Mouse (Mus musculus) heart, embryonic 15.5 days (tissue): Measurements from ENCODE around the gene Sdr39u1. TPM values are rescaled to one million over a fixed set of nuclear protein-coding genes. Genes with fewer than 3 reads are reported as not detected.

Experiments
- ATAC-seq: fragments of 200-750 bp; cut with Nextera tagmentation; replicated peaks from 2 replicates; pipeline ENCODE4 v1.8.0; 2017; ENCODE audit warnings: low read depth, moderate TSS enrichment; ENCODE audit not compliant: insufficient number of reproducible peaks, insufficient read depth, low FRiP score
- H3K27ac ChIP-seq: fragments of 300-500 bp; sonication (generic); 2 replicates; pipeline ENCODE4 v1.5.1; 2015; ENCODE audit warnings: mild to moderate bottlenecking, inconsistent platforms
- H3K27me3 ChIP-seq: fragments of 300-500 bp; sonication (generic); 2 replicates; pipeline ENCODE4 v1.6.1; 2015; ENCODE audit warnings: inconsistent platforms
- H3K36me3 ChIP-seq: fragments of 300-500 bp; sonication (generic); 2 replicates; pipeline ENCODE4 v1.6.1; 2015; ENCODE audit warnings: mild to moderate bottlenecking, inconsistent platforms
- H3K4me1 ChIP-seq: fragments of 300-500 bp; sonication (generic); replicated peaks from 2 replicates; pipeline ENCODE4 v1.6.1; 2015; ENCODE audit warnings: inconsistent platforms
- H3K4me2 ChIP-seq: fragments of 300-500 bp; sonication (generic); 2 replicates; pipeline ENCODE4 v1.6.1; 2015; ENCODE audit warnings: inconsistent platforms, mild to moderate bottlenecking, moderate library complexity
- H3K4me3 ChIP-seq: fragments of 300-500 bp; sonication (generic); 2 replicates; pipeline ENCODE4 v1.5.1; 2015; ENCODE audit warnings: mild to moderate bottlenecking, inconsistent platforms
- H3K9ac ChIP-seq: fragments of 300-500 bp; sonication (generic); 2 replicates; pipeline ENCODE4 v1.6.1; 2015; ENCODE audit warnings: mild to moderate bottlenecking, inconsistent platforms
- H3K9me3 ChIP-seq: fragments of 300-500 bp; sonication (generic); replicated peaks from 2 replicates; pipeline ENCODE4 v1.6.1; 2016; ENCODE audit warnings: inconsistent platforms
- WGBS: fragments of 180-500 bp; shearing (Covaris S2); methylation state at CpG from one replicate; pipeline ENCODE4 v1.1.7; 2015; ENCODE audit warnings: mixed read lengths; 5-methylcytosine and 5-hydroxymethylcytosine counted together
- polyA plus RNA-seq: library from polyadenylated mRNA; unstranded; fragments of >200 nt; fragmentation: Nextera tagmentation; extraction: Ambion mirVana; gene quantifications from 2 replicates; pipeline ENCODE4 v1.2.1, GENCODE M21; 2015

Gene Sdr39u1
- 45.3 and 60.8 TPM in 2 replicates for polyA plus RNA-seq

GRCm38 (mm10) chr14:55899701-55900413, at the start of gene Sdr39u1:
Gene Sdr39u1, minus strand, starts transcription at chr14:55900293.
- H3K4me2 ChIP-seq, result peak within 1 kb of the TSS; percentile 92

GRCm38 (mm10) chr14:55946269-55946969, 46.3 kb upstream of the Sdr39u1 start:
- Histone ChIP-seq H3K4me1 (peaks cover 8% of the 10 kb centered on the region), H3K9me3 (no peaks in the 10 kb centered on the region), H3K4me2 (no peak overlapping the region), H3K36me3 (no peaks in the 10 kb centered on the region), H3K9ac (no peak overlapping the region), H3K27ac (peak overlapping the region; percentile 54), H3K4me3 (no peak overlapping the region), H3K27me3 (no peaks in the 10 kb centered on the region)
- ATAC-seq, result peak; percentile 71; the same call in 1 of the 2 replicates
- WGBS, result 20% methylated on average over 2 of the region's 2 CpGs

More at GRCm38 (mm10) chr14:55899701-55900413, at the start of gene Sdr39u1:
- Histone ChIP-seq H3K27me3 (no peaks in the 10 kb centered on the region), H3K36me3 (peaks cover 35% of the 10 kb centered on the region), H3K9me3 (no peaks in the 10 kb centered on the region), H3K4me1 (peaks cover 18% of the 10 kb centered on the region), H3K4me3 (peak within 1 kb of the TSS; percentile 58), H3K9ac (peak within 1 kb of the TSS; percentile 75), H3K27ac (peak within 1 kb of the TSS; percentile 78)
- WGBS, result under 1% methylated on average over 39 of the region's 39 CpGs
- peak; percentile 88 for ATAC-seq

- Histone ChIP-seq H3K9ac (no peak within 1 kb of the TSS), H3K4me3 (no peak within 1 kb of the TSS), H3K36me3 (no peaks in the 10 kb centered on the region), H3K27ac (no peak within 1 kb of the TSS), H3K27me3 (no peaks in the 10 kb centered on the region), H3K9me3 (no peaks in the 10 kb centered on the region), H3K4me1 (peaks cover 8% of the 10 kb centered on the region), H3K4me2 (no peak within 1 kb of the TSS)
- 71% methylated on average over 4 of the region's 4 CpGs for whole genome bisulfite sequencing
- ATAC-seq, result no peak
Observed at GRCm38 (mm10) chr14:55944575-55944974, 44.5 kb upstream of the Sdr39u1 start, which contains the start of gene Cma1. Gene Cma1, minus strand, starts transcription at chr14:55944675.

GRCm38 (mm10) chr14:55943601-55944000, 43.5 kb upstream of the Sdr39u1 start:
- WGBS, result 50% methylated on average over 11 of the region's 11 CpGs

GRCm38 (mm10) chr14:55940070-55940800, 40.1 kb upstream of the Sdr39u1 start:
- no peaks in the 10 kb centered on the region for H3K36me3 ChIP-seq
- no peak overlapping the region for H3K27ac ChIP-seq
- H3K4me3 ChIP-seq, result no peak overlapping the region
- no peaks in the 10 kb centered on the region for H3K27me3 ChIP-seq
- ATAC-seq, result no peak
- H3K4me1 ChIP-seq, result no peaks in the 10 kb centered on the region
- no peak overlapping the region for H3K4me2 ChIP-seq
- no peak overlapping the region for H3K9ac ChIP-seq
- WGBS, result 45% methylated on average over 7 of the region's 7 CpGs
- no peaks in the 10 kb centered on the region for H3K9me3 ChIP-seq

More at GRCm38 (mm10) chr14:55943601-55944000, 43.5 kb upstream of the Sdr39u1 start:
- Histone ChIP-seq H3K9ac (no peak overlapping the region), H3K4me1 (peaks cover 8% of the 10 kb centered on the region), H3K9me3 (no peaks in the 10 kb centered on the region), H3K27ac (no peak overlapping the region), H3K27me3 (no peaks in the 10 kb centered on the region), H3K36me3 (no peaks in the 10 kb centered on the region), H3K4me2 (no peak overlapping the region), H3K4me3 (no peak overlapping the region)
- ATAC-seq, result no peak

GRCm38 (mm10) chr14:55933586-55933985, 33.5 kb upstream of the Sdr39u1 start:
- H3K36me3 ChIP-seq, result no peaks in the 10 kb centered on the region
- H3K4me3 ChIP-seq, result no peak overlapping the region
- H3K9me3 ChIP-seq, result no peaks in the 10 kb centered on the region
- H3K27me3 ChIP-seq, result no peaks in the 10 kb centered on the region
- no peaks in the 10 kb centered on the region; the same call in 1 of the 2 replicates for H3K4me1 ChIP-seq
- no peak overlapping the region for H3K27ac ChIP-seq
- 0 out of 2 replicates have a peak overlapping the region, but pooled peaks have one; percentile 5 for H3K4me2 ChIP-seq
- no peak; the same call in 1 of the 2 replicates for ATAC-seq
- WGBS, result 26% methylated on average over 7 of the region's 7 CpGs
- no peak overlapping the region for H3K9ac ChIP-seq

GRCm38 (mm10) chr14:55929263-55929997, 29.3 kb upstream of the Sdr39u1 start:
- Histone ChIP-seq H3K27ac (no peak overlapping the region), H3K9me3 (no peaks in the 10 kb centered on the region), H3K36me3 (no peaks in the 10 kb centered on the region), H3K4me2 (no peak overlapping the region), H3K4me1 (no peaks in the 10 kb centered on the region; the same call in 1 of the 2 replicates), H3K27me3 (no peaks in the 10 kb centered on the region), H3K9ac (no peak overlapping the region), H3K4me3 (no peak overlapping the region)
- no peak for ATAC-seq
- 51% methylated on average over 12 of the region's 12 CpGs for WGBS

- peaks cover 6% of the 10 kb centered on the region for H3K4me1 ChIP-seq
- H3K4me2 ChIP-seq, result no peak overlapping the region
- ATAC-seq, result no peak
- no peaks in the 10 kb centered on the region for H3K27me3 ChIP-seq
- H3K9me3 ChIP-seq, result no peaks in the 10 kb centered on the region
- no peak overlapping the region for H3K4me3 ChIP-seq
- 79% methylated on average over 4 of the region's 4 CpGs for WGBS
- no peaks in the 10 kb centered on the region for H3K36me3 ChIP-seq
- H3K27ac ChIP-seq, result no peak overlapping the region
- no peak overlapping the region for H3K9ac ChIP-seq
Observed at GRCm38 (mm10) chr14:55926847-55927246, 26.8 kb upstream of the Sdr39u1 start.

GRCm38 (mm10) chr14:55922475-55923232, 22.6 kb upstream of the Sdr39u1 start:
- Histone ChIP-seq H3K36me3 (no peaks in the 10 kb centered on the region), H3K27me3 (no peaks in the 10 kb centered on the region), H3K4me3 (no peak overlapping the region), H3K4me1 (peaks cover 6% of the 10 kb centered on the region), H3K9me3 (no peaks in the 10 kb centered on the region), H3K9ac (peak overlapping the region; percentile 17; the same call in 1 of the 2 replicates), H3K27ac (no peak overlapping the region), H3K4me2 (no peak overlapping the region)
- no peak for ATAC-seq
- WGBS, result 18% methylated on average over 7 of the region's 7 CpGs
